Mouse (Mus musculus) kidney, embryonic 15.5 days (tissue): ENCODE data around the gene Tbc1d9b. TPM values are rescaled to one million over a fixed set of nuclear protein-coding genes. Genes with fewer than 3 reads are reported as not detected.

Source experiments
- ATAC-seq: fragments of 200-750 bp; cut with Nextera tagmentation; replicated peaks from 2 replicates; pipeline ENCODE4 v1.8.0; 2017; ENCODE audit warnings: moderate TSS enrichment; ENCODE audit not compliant: low FRiP score
- H3K27ac ChIP-seq: fragments of 300-500 bp; sonication (generic); 2 replicates; pipeline ENCODE4 v1.5.1; 2015; ENCODE audit warnings: mild to moderate bottlenecking, inconsistent platforms
- H3K27me3 ChIP-seq: fragments of 300-500 bp; sonication (generic); 2 replicates; pipeline ENCODE4 v1.6.1; 2015; ENCODE audit warnings: inconsistent platforms
- H3K36me3 ChIP-seq: fragments of 300-500 bp; sonication (generic); 2 replicates; pipeline ENCODE4 v1.6.1; 2015; ENCODE audit warnings: inconsistent platforms
- H3K4me1 ChIP-seq: fragments of 300-500 bp; sonication (generic); 2 replicates; pipeline ENCODE4 v1.6.1; 2015; ENCODE audit warnings: inconsistent platforms
- H3K4me2 ChIP-seq: fragments of 300-500 bp; sonication (generic); 2 replicates; pipeline ENCODE4 v1.6.1; 2015; ENCODE audit warnings: moderate library complexity, mild to moderate bottlenecking, inconsistent platforms
- H3K4me3 ChIP-seq: fragments of 300-500 bp; sonication (generic); replicated peaks from 2 replicates; pipeline ENCODE4 v1.5.1; 2015; ENCODE audit warnings: mild to moderate bottlenecking, inconsistent platforms
- H3K9ac ChIP-seq: fragments of 300-500 bp; sonication (generic); 2 replicates; pipeline ENCODE4 v1.6.1; 2015; ENCODE audit warnings: mild to moderate bottlenecking, inconsistent platforms
- H3K9me3 ChIP-seq: fragments of 300-500 bp; sonication (generic); replicated peaks from 2 replicates; pipeline ENCODE4 v1.6.1; 2016; ENCODE audit warnings: inconsistent platforms
- WGBS: fragments of 180-500 bp; shearing (Covaris S2); methylation state at CpG from one replicate; pipeline ENCODE4 v1.1.7; 2015; ENCODE audit warnings: mixed read lengths; 5-methylcytosine and 5-hydroxymethylcytosine counted together
- polyA plus RNA-seq: library from polyadenylated mRNA; unstranded; fragments of >200 nt; fragmentation: Nextera tagmentation; extraction: Ambion mirVana; gene quantifications from 2 replicates; pipeline ENCODE4 v1.2.1, GENCODE M21; 2015

Tbc1d9b gene
- polyA plus RNA-seq, 1 experiment from 2014 or later, result 42.9 TPM

DNA sequence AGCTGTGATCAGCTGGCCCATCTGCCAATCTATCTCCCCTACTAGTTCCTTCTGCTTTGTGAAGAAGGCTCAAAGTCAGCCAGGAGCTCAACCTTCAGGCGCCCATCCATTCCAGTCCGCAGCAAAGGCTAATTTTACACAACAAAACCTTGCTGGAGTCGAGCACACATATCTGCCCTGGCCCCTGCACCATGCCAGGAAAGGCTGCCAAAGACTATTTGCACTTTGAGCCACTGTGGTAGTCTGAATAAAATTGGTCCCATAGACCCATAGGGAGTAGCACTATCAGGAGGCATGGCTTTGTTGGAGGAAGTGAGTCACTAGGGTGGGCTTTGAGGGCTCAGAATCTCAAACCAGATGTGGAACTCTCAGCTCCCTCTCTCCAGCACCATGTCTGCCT lies 74.2 kb downstream of the Tbc1d9b start:
- WGBS, result 84% methylated on average over 3 of the region's 3 CpGs
- no peak for ATAC-seq
- Histone ChIP-seq H3K36me3 (peaks cover 74% of the 10 kb centered on the region), H3K4me1 (peaks cover 11% of the 10 kb centered on the region), H3K9ac (no peak overlapping the region), H3K27me3 (no peaks in the 10 kb centered on the region), H3K4me3 (no peak overlapping the region), H3K4me2 (no peak overlapping the region), H3K27ac (no peak overlapping the region), H3K9me3 (no peaks in the 10 kb centered on the region)

GRCm38 (mm10) chr11:50206037-50206436 lies 74.8 kb downstream of the Tbc1d9b start:
- no peak for ATAC-seq
- H3K4me1 ChIP-seq, result peaks cover 14% of the 10 kb centered on the region

DNA sequence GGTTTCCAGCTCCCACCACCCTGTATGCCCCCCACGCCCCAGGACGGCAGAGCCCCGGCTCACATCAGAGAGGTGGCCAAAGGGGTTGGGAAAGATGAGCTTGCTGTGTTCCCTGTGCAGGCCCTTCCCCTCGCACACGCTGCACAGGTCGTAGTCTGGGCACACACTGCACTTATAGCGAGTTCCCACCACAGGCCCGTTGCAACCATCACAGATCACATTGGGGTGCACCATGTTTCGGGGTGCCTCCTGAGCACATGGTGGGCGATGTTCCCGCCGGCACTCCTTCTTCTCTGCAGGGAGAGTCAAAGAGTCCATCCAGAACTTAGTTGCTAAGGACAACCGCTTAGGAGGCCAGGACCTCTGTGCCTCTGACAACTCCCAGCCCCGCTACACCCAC lies 76.1 kb downstream of the Tbc1d9b start:
- no peak overlapping the region for H3K4me3 ChIP-seq
- no peaks in the 10 kb centered on the region for H3K27me3 ChIP-seq
- H3K27ac ChIP-seq, result no peak overlapping the region
- no peak for ATAC-seq
- WGBS, result 92% methylated on average over 14 of the region's 14 CpGs
- H3K9ac ChIP-seq, result no peak overlapping the region
- peaks cover 21% of the 10 kb centered on the region for H3K4me1 ChIP-seq
- no peaks in the 10 kb centered on the region for H3K9me3 ChIP-seq
- peaks cover 55% of the 10 kb centered on the region for H3K36me3 ChIP-seq
- no peak overlapping the region for H3K4me2 ChIP-seq

More at GRCm38 (mm10) chr11:50206037-50206436, 74.8 kb downstream of the Tbc1d9b start:
- Histone ChIP-seq H3K4me2 (no peak overlapping the region), H3K27me3 (no peaks in the 10 kb centered on the region), H3K9ac (no peak overlapping the region), H3K27ac (no peak overlapping the region), H3K9me3 (no peaks in the 10 kb centered on the region), H3K4me3 (no peak overlapping the region), H3K36me3 (peaks cover 68% of the 10 kb centered on the region)
- 91% methylated on average over 2 of the region's 2 CpGs for WGBS

GRCm38 (mm10) chr11:50208039-50208438 lies 76.8 kb downstream of the Tbc1d9b start:
- ATAC-seq, result no peak
- WGBS, result 93% methylated on average over 5 of the region's 5 CpGs

DNA sequence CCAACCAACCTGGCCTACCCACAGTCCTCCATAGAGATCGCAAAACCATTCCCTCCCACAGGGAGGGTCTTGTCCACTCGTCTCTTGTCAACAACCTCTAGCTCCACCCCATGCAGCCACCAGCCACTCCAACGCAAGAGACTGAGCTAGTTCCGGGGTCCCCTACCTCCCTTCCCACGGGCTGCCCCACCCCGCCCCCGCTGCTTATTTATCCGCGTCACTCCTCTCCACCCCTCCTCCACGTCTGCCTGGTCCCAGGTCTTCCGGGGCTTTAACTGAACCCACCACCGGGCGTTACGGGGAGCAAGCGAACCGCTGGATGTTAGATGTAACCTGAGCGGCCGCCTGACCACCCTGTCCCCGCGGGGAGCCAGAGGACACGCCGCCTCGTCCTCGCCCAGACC lies 78.9 kb downstream of the Tbc1d9b start:
- WGBS, result 0% methylated on average over 24 of the region's 24 CpGs
- no peaks in the 10 kb centered on the region for H3K9me3 ChIP-seq
- H3K9ac ChIP-seq, result peak overlapping the region; percentile 91
- H3K4me1 ChIP-seq, result peaks cover 34% of the 10 kb centered on the region
- peak overlapping the region; percentile 99 for H3K27ac ChIP-seq
- peak overlapping the region; percentile 88 for H3K4me3 ChIP-seq
- ATAC-seq, result peak; percentile 96
- H3K27me3 ChIP-seq, result no peaks in the 10 kb centered on the region
- H3K4me2 ChIP-seq, result peak overlapping the region; percentile 70
- H3K36me3 ChIP-seq, result peaks cover 29% of the 10 kb centered on the region

More at GRCm38 (mm10) chr11:50208039-50208438, 76.8 kb downstream of the Tbc1d9b start:
- Histone ChIP-seq H3K27me3 (no peaks in the 10 kb centered on the region), H3K4me1 (peaks cover 28% of the 10 kb centered on the region), H3K4me2 (no peak overlapping the region), H3K27ac (no peak overlapping the region), H3K9ac (no peak overlapping the region), H3K9me3 (no peaks in the 10 kb centered on the region), H3K4me3 (no peak overlapping the region), H3K36me3 (peaks cover 48% of the 10 kb centered on the region)

DNA sequence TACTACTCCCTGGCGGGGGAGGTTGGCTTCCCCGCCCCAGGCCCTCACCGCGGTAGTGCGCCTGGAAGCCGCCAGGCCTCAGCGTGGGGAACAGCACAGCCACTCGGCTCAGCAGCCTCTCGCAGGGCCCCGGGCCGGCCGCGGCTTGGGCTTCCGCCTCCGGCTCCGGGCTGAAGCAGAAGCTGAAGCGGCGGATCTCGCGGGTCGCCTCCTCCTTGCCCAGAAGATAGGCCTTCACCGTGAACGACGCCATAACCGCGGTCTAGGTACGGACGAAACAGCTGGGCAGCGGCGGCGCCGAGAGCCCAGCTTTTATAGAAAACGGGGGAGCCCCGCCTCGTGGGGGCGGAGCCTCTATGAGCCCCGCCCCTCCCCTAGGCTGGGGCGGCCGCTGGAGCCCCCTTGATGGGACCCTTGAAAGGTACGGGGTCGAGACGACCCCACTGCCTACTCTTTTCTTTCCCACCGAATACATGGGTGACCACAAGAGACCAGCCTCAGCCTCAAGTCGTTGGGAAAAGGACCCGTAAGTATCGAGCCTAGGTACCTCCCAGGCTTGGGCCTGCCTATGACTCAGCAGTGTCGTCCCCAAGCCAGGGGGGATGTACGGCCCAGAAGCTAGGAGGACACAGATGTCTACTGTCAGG lies 79.4 kb downstream of the Tbc1d9b start, which contains the start of the genes Sqstm1 and Mgat4b:
Gene Sqstm1 (minus strand): TSS at position 323 of the 647 bp plus-strand sequence.
Gene Mgat4b (plus strand): TSS at position 386 of the 647 bp plus-strand sequence.
- Histone ChIP-seq H3K36me3 (peaks cover 24% of the 10 kb centered on the region), H3K4me2 (peak within 1 kb of the TSS; percentile 70), H3K9ac (peak within 1 kb of the TSS; percentile 91), H3K9me3 (no peaks in the 10 kb centered on the region), H3K4me3 (peak within 1 kb of the TSS; percentile 88), H3K4me1 (peaks cover 39% of the 10 kb centered on the region), H3K27ac (peak within 1 kb of the TSS; percentile 99), H3K27me3 (no peaks in the 10 kb centered on the region)
- peak; percentile 76 for ATAC-seq
- WGBS, result under 1% methylated on average over 47 of the region's 48 CpGs

DNA sequence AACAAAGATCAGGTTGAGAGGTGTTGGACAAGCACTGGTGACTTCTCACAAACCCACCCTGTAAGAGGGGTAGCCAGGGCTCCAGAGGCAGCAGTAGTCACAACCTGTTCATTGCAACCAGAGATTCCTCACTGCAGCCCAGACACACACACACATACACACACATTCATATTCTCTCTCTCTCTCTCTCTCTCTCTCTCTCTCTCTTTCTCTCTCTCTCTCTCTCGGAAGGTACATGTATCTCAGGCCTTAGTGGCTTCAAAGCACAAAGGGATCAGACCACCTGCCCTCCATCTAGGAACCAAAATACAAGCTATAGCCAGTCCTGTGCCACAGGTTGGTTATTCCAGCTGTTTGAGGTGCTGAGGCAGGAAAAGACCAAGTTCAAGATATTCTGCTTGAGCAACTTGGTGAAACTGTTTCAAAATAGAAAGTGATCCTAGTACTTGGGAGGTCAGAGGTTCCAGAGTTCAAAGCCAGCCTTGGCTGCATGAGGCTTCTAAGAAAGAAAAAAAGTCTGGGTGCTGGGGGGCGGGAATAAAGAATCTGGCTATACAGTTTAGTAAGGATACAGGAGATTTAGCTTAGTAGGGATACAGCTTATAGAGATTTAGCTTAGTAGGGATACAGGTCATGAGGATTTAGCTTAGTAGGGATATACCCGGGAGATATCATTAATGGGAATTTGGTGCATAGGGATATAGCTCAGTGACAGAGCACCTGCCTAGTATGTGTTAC lies 80.3 kb downstream of the Tbc1d9b start:
- no peak; the same call in 1 of the 2 replicates for ATAC-seq
- no peaks in the 10 kb centered on the region for H3K27me3 ChIP-seq
- no peaks in the 10 kb centered on the region for H3K9me3 ChIP-seq
- peaks cover 15% of the 10 kb centered on the region for H3K36me3 ChIP-seq
- peaks cover 48% of the 10 kb centered on the region for H3K4me1 ChIP-seq
- peak overlapping the region; percentile 91 for H3K9ac ChIP-seq
- WGBS, result 96% methylated on average over 3 of the region's 3 CpGs
- H3K4me3 ChIP-seq, result peak overlapping the region; percentile 88
- peak overlapping the region; percentile 70 for H3K4me2 ChIP-seq
- H3K27ac ChIP-seq, result peak overlapping the region; percentile 99

DNA sequence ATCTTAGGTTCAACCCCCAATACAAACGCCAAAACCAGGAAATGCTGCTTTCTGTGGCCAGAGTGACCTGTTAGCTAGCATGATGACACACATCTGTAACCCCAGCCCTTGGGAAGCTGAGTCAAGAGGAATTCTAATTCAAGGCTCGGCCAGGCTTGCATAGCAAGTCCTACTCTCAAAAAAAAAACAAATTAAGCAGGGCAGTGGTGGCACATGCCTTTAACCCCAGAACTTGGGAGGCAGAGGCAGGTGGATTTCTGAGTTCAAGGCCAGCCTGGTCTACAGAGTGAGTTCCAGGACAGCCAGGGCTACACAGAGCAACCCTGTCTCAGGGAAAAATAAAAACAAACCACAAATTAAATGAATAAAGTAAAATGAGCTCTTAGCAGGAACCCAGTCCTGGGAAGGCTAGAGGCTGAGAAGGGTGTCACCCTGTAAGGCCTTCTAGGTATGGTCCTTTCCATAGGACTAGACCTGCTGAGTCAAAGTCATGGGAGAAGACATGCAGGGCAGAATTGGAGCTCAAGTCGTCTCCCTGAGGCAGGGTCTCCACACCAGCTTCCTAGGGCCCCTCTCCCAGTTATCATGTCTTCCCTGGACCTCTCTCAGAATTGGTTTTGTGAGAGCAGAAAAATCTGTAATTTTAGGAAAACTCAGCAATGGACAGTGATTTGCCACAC lies 81.0 kb downstream of the Tbc1d9b start:
- 58% methylated on average over 3 of the region's 3 CpGs for WGBS
- ATAC-seq, result no peak
- H3K27me3 ChIP-seq, result no peaks in the 10 kb centered on the region
- peaks cover 8% of the 10 kb centered on the region for H3K36me3 ChIP-seq
- H3K4me1 ChIP-seq, result peaks cover 55% of the 10 kb centered on the region
- 0 out of 2 replicates have a peak overlapping the region, but pooled peaks have one; percentile 55 for H3K27ac ChIP-seq
- no peak overlapping the region for H3K9ac ChIP-seq
- H3K4me2 ChIP-seq, result no peak overlapping the region
- no peaks in the 10 kb centered on the region for H3K9me3 ChIP-seq
- no peak overlapping the region for H3K4me3 ChIP-seq

- H3K4me2 ChIP-seq, result 0 out of 2 replicates have a peak overlapping the region, but pooled peaks have one; percentile 1
- 0 out of 2 replicates have a peak, but pooled peaks have one; percentile 1 for ATAC-seq
- H3K9ac ChIP-seq, result no peak overlapping the region
- no peak overlapping the region for H3K4me3 ChIP-seq
- H3K36me3 ChIP-seq, result no peaks in the 10 kb centered on the region; the same call in 1 of the 2 replicates
- WGBS, result 46% methylated on average over 11 of the region's 11 CpGs
- H3K4me1 ChIP-seq, result peaks cover 62% of the 10 kb centered on the region
- H3K9me3 ChIP-seq, result no peaks in the 10 kb centered on the region
- peak overlapping the region; percentile 55 for H3K27ac ChIP-seq
- H3K27me3 ChIP-seq, result no peaks in the 10 kb centered on the region
Measured at GRCm38 (mm10) chr11:50212848-50213758, 81.9 kb downstream of the Tbc1d9b start.

DNA sequence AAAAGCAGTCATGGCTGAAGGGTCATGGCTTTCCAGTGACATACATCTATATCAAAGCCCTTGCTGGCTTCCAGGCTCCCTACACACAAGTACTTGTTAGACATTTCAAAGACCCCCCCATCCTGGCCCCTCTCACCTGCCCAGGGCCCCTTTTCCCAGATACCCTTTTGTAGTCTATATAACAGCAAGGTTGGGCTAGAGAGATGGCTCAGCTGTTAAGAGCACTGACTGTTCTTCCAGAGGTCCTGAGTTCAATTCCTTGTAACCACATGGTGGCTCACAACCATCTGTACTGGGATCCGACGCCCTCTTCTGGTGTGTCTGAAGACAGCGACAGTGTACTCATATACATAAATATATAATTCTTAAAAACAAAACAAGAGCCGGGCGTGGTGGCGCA lies 83.4 kb downstream of the Tbc1d9b start:
- no peak overlapping the region for H3K4me2 ChIP-seq
- WGBS, result 95% methylated on average over 6 of the region's 6 CpGs
- peaks cover 54% of the 10 kb centered on the region for H3K4me1 ChIP-seq
- H3K4me3 ChIP-seq, result no peak overlapping the region
- no peak overlapping the region for H3K9ac ChIP-seq
- no peak overlapping the region for H3K27ac ChIP-seq
- H3K27me3 ChIP-seq, result no peaks in the 10 kb centered on the region
- no peaks in the 10 kb centered on the region for H3K36me3 ChIP-seq
- ATAC-seq, result no peak
- no peaks in the 10 kb centered on the region for H3K9me3 ChIP-seq

DNA sequence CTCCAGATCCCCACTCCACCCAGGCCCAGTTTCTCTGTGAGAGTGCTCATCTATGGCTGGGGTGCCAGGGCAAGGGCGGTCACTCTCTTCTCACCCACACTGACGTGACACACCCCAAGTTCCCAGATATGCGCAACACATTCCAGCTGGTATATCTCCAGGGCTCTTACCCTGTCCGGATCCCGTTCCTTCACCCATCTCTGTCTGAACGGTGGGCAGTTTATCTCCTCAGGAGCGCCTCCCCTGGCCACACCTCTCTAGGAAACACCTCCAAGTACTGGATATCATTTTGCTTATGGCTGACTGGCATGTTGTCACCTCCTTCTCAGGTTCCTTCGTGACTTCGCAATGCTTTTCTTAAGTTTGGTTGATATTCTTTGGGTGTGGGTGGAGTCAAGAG lies 84.4 kb downstream of the Tbc1d9b start:
- H3K9ac ChIP-seq, result no peak overlapping the region
- WGBS, result 26% methylated on average over 9 of the region's 9 CpGs
- no peak overlapping the region for H3K27ac ChIP-seq
- H3K9me3 ChIP-seq, result no peaks in the 10 kb centered on the region
- no peaks in the 10 kb centered on the region for H3K36me3 ChIP-seq
- H3K4me3 ChIP-seq, result no peak overlapping the region
- no peaks in the 10 kb centered on the region for H3K27me3 ChIP-seq
- H3K4me1 ChIP-seq, result peaks cover 52% of the 10 kb centered on the region
- H3K4me2 ChIP-seq, result peak overlapping the region; percentile 35
- no peak for ATAC-seq
